Mouse (Mus musculus): ENCODE measurements at regions not wholly inside any gene's neighbourhood (a gene's known extent, or its start where the extent isn't known, plus 50 kb on each side); places are given as distances from the start of the nearest gene placed in this dataset.

GRCm38 (mm10) chr6:81770301-81770700, 153.2 kb upstream of the Gcfc2 start:
- H3K9me3 ChIP-seq (ENCODE audit: low read length): no peaks in the 10 kb centered on the region
- no peak overlapping the region for H3K9ac ChIP-seq (replicated peaks; ENCODE audit: low read length, poor library complexity, severe bottlenecking)
- H3K4me2 ChIP-seq (ENCODE audit: low read depth, low read length, poor library complexity, severe bottlenecking): no peak overlapping the region
- H3K27me3 ChIP-seq (ENCODE audit: insufficient read depth, low read length): no peaks in the 10 kb centered on the region
- no peaks in the 10 kb centered on the region for H3K36me3 ChIP-seq (ENCODE audit: insufficient read depth, low read length)
- H3K4me1 ChIP-seq (ENCODE audit: insufficient read depth, low read length): no peaks in the 10 kb centered on the region
- no peak for DNase-seq (ENCODE audit: low spot score)
- 82% methylated on average over 3 of the region's 3 CpGs for WGBS
- TF ChIP-seq CTCF (IDR thresholded peaks at IDR 0.05): no peak
- ATAC-seq (ENCODE audit: low FRiP score): no peak
- no peak overlapping the region for H3K27ac ChIP-seq (ENCODE audit: low read depth, low read length)
- H3K4me3 ChIP-seq (ENCODE audit: low read depth, low read length): no peak overlapping the region

- Histone ChIP-seq H3K4me1 (ENCODE audit: insufficient read depth, low read length) (no peaks in the 10 kb centered on the region), H3K9ac (replicated peaks; ENCODE audit: low read length, poor library complexity, severe bottlenecking) (no peak overlapping the region), H3K36me3 (ENCODE audit: insufficient read depth, low read length) (no peaks in the 10 kb centered on the region), H3K4me2 (ENCODE audit: low read depth, low read length, poor library complexity, severe bottlenecking) (no peak overlapping the region), H3K9me3 (ENCODE audit: low read length) (no peaks in the 10 kb centered on the region), H3K27me3 (ENCODE audit: insufficient read depth, low read length) (no peaks in the 10 kb centered on the region), H3K4me3 (ENCODE audit: low read depth, low read length) (no peak overlapping the region), H3K27ac (ENCODE audit: low read depth, low read length) (no peak overlapping the region)
- no peak for ATAC-seq (ENCODE audit: low FRiP score)
- no peak for DNase-seq (ENCODE audit: low spot score)
- TF ChIP-seq CTCF (IDR thresholded peaks at IDR 0.05): no peak
Observed at GRCm38 (mm10) chr6:81771862-81772261, 151.6 kb upstream of the Gcfc2 start.

- TF ChIP-seq CTCF (IDR thresholded peaks at IDR 0.05): no peak
- H3K27me3 ChIP-seq (ENCODE audit: insufficient read depth, low read length): no peaks in the 10 kb centered on the region
Observed at GRCm38 (mm10) chr6:81782131-81782530, 141.3 kb upstream of the Gcfc2 start.

GRCm38 (mm10) chr6:81782815-81783435, 140.5 kb upstream of the Gcfc2 start:
- Histone ChIP-seq H3K27ac (ENCODE audit: low read depth, low read length) (no peak overlapping the region), H3K4me3 (ENCODE audit: low read depth, low read length) (no peak overlapping the region), H3K4me1 (ENCODE audit: insufficient read depth, low read length) (no peaks in the 10 kb centered on the region), H3K9me3 (ENCODE audit: low read length) (no peaks in the 10 kb centered on the region), H3K36me3 (ENCODE audit: insufficient read depth, low read length) (no peaks in the 10 kb centered on the region), H3K4me2 (ENCODE audit: low read depth, low read length, poor library complexity, severe bottlenecking) (no peak overlapping the region), H3K27me3 (ENCODE audit: insufficient read depth, low read length) (no peaks in the 10 kb centered on the region), H3K9ac (replicated peaks; ENCODE audit: low read length, poor library complexity, severe bottlenecking) (no peak overlapping the region)
- no peak for DNase-seq (ENCODE audit: low spot score)
- ATAC-seq (ENCODE audit: low FRiP score): no peak
- TF ChIP-seq CTCF (IDR thresholded peaks at IDR 0.05): no peak
- WGBS: 63% methylated on average over 8 of the region's 8 CpGs

More at GRCm38 (mm10) chr6:81782131-81782530, 141.3 kb upstream of the Gcfc2 start:
- H3K4me3 ChIP-seq (ENCODE audit: low read depth, low read length): no peak overlapping the region
- no peaks in the 10 kb centered on the region for H3K36me3 ChIP-seq (ENCODE audit: insufficient read depth, low read length)
- no peak overlapping the region for H3K4me2 ChIP-seq (ENCODE audit: low read depth, low read length, poor library complexity, severe bottlenecking)
- 91% methylated on average over 5 of the region's 5 CpGs for WGBS
- DNase-seq (ENCODE audit: low spot score): no peak
- H3K9me3 ChIP-seq (ENCODE audit: low read length): no peaks in the 10 kb centered on the region
- no peak overlapping the region for H3K27ac ChIP-seq (ENCODE audit: low read depth, low read length)
- no peak for ATAC-seq (ENCODE audit: low FRiP score)
- H3K4me1 ChIP-seq (ENCODE audit: insufficient read depth, low read length): no peaks in the 10 kb centered on the region
- no peak overlapping the region for H3K9ac ChIP-seq (replicated peaks; ENCODE audit: low read length, poor library complexity, severe bottlenecking)

- peak; percentile 12; the same call in 1 of the 2 replicates for TF ChIP-seq CTCF (IDR thresholded peaks at IDR 0.05)
- no peak overlapping the region for H3K9ac ChIP-seq (replicated peaks; ENCODE audit: low read length, poor library complexity, severe bottlenecking)
- no peak overlapping the region for H3K27ac ChIP-seq (ENCODE audit: low read depth, low read length)
- no peak overlapping the region for H3K4me3 ChIP-seq (ENCODE audit: low read depth, low read length)
- no peaks in the 10 kb centered on the region for H3K27me3 ChIP-seq (ENCODE audit: insufficient read depth, low read length)
- H3K4me2 ChIP-seq (ENCODE audit: low read depth, low read length, poor library complexity, severe bottlenecking): no peak overlapping the region
- no peaks in the 10 kb centered on the region for H3K9me3 ChIP-seq (ENCODE audit: low read length)
- no peaks in the 10 kb centered on the region for H3K4me1 ChIP-seq (ENCODE audit: insufficient read depth, low read length)
- 87% methylated on average over 6 of the region's 6 CpGs for WGBS
- H3K36me3 ChIP-seq (ENCODE audit: insufficient read depth, low read length): no peaks in the 10 kb centered on the region
- no peak for ATAC-seq (ENCODE audit: low FRiP score)
- DNase-seq (ENCODE audit: low spot score): no peak
Observed at GRCm38 (mm10) chr6:81795281-81795680, 128.2 kb upstream of the Gcfc2 start.

- Histone ChIP-seq H3K4me1 (ENCODE audit: insufficient read depth, low read length) (no peaks in the 10 kb centered on the region), H3K36me3 (ENCODE audit: insufficient read depth, low read length) (no peaks in the 10 kb centered on the region), H3K9me3 (ENCODE audit: low read length) (no peaks in the 10 kb centered on the region), H3K27me3 (ENCODE audit: insufficient read depth, low read length) (no peaks in the 10 kb centered on the region), H3K9ac (replicated peaks; ENCODE audit: low read length, poor library complexity, severe bottlenecking) (no peak overlapping the region), H3K4me2 (ENCODE audit: low read depth, low read length, poor library complexity, severe bottlenecking) (no peak overlapping the region), H3K4me3 (ENCODE audit: low read depth, low read length) (no peak overlapping the region), H3K27ac (ENCODE audit: low read depth, low read length) (no peak overlapping the region)
- no peak for TF ChIP-seq CTCF (IDR thresholded peaks at IDR 0.05)
- DNase-seq (ENCODE audit: low spot score) (no peak), ATAC-seq (ENCODE audit: low FRiP score) (no peak)
- WGBS: 74% methylated on average over 3 of the region's 3 CpGs
Observed at GRCm38 (mm10) chr6:81800822-81801221, 122.6 kb upstream of the Gcfc2 start.
